Mouse (Mus musculus): ENCODE data around the gene Clpb.

Clpb gene

DNA sequence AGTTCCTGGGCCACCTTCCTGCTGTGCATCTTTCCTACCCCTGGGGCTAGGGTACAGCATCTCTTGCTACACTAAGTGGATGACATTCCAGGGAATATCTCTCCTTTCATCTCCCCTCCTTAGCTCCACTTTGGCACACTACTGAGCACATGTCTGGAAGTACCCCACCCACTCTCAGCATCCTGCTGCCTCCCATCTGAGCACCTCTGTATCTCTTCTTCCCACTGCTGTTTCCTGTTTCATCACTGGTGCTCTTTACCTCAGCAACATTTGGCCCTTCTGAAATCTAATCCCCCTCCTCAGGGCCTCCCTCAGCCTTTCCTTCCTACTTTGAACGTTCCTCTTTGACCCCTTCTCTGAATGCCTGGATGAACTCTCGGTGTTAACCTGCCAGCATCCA lies 63.5 kb downstream of the Clpb start:
- no peak for DNase-seq

DNA sequence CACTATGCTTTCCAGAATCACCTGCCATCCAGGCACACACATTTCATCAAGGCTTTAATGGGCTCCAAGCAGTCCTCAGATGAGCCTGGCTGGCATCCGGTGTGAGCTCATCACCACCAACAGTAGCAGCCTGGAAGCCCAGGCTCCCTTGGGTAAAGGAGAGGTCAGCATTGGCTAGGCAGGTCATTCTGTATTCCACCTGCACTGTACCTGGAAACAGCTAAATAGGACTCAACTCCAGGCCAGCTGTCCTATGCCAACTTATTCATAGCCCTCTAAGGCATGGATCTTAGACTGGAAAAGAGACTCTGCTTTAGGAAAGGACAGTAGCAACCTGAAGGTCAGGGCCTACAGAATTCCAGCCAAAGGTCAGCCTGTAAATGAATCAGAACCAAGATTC lies 68.7 kb downstream of the Clpb start:
- DNase-seq: no peak

DNA sequence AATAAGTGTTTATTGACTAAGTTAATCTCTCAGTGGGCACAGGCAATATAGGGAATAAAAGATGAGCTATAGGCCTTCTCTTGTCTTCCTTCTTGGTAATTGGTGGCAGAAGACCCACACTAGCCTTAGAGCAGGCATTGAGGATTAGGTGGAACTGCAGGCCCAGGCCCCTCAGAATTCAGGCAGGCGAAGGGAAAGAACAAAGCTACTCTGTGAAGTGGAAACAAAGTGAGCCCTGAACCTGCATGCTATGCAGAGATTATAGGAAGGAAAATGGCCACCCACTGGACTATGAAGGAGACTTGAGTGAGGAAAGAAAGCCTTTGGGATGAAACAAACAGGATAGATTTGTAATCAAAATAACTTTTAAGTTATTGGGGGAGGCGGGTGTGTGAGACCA lies 69.6 kb downstream of the Clpb start:
- DNase-seq: no peak

- DNase-seq: no peak
Observed at GRCm38 (mm10) chr7:101735297-101735696, 71.9 kb downstream of the Clpb start.

DNA sequence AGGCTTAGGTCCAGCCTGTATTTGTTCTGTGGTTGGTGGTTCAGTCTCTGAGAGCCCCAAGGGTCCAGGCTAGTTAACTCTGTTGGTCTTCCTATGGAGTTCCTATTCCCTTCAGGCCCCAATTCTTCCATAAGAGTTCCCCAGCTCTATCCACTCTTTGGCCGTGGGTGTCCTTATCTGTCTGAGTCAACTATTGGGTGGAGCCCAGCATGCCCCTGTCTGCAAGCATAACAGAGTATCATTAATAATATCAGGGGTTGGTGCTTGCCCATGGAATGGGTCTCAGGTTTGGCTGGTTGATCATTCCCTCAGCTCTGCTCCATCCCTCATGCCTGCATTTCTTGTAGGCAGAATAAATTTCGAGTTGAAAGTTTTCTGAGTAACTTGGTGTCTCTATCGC lies 74.3 kb downstream of the Clpb start:
- DNase-seq: no peak

DNA sequence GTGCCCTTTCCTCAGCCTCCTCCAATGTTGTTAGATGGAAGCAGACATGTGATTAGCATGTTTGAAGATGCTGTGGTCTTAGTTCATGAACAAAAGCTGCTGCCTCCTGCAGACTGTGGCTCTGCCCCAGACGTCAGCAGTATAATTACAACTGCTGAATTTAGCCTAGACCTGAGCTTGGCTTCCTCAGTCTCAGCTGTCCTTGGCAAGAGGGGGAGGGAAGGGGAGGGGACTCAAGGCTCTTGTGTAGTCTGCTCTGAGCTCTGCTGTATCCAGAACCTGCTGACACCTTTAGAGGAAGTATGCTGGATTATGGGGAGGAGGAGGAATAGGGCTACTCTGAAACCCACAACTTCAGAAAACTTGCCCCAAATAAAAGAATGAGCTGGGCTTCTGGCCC lies 76.2 kb downstream of the Clpb start:
- DNase-seq: no peak

GRCm38 (mm10) chr7:101743487-101743886 lies 80.1 kb downstream of the Clpb start:
- DNase-seq: no peak

GRCm38 (mm10) chr7:101746559-101747334 lies 83.3 kb downstream of the Clpb start:
- DNase-seq: no peak

- no peak for DNase-seq
Observed at GRCm38 (mm10) chr7:101750268-101750667, 86.8 kb downstream of the Clpb start.

DNA sequence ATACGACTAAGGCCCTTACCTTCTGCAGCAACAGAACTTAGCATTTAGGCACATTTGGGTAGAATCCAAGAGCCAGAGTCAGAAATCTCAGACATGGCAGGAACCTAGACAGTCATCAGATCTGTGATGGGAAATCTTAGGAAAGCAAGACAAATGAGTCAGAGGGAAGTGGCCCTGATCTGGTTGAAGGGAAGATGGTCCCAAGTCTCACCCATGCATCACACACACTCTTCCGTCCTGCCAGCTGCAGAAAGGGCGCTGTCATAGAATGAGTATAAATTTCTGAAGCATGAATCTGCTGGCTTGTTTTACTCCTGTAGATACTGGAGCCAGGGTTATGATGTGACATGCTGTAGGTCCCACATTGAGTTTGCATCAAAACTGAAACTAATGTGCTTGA lies 88.9 kb downstream of the Clpb start:
- no peak for DNase-seq

- no peak for DNase-seq
Observed at GRCm38 (mm10) chr7:101753492-101753891, 90.1 kb downstream of the Clpb start.

- DNase-seq: no peak
Observed at GRCm38 (mm10) chr7:101754416-101754815, 91.0 kb downstream of the Clpb start.

DNA sequence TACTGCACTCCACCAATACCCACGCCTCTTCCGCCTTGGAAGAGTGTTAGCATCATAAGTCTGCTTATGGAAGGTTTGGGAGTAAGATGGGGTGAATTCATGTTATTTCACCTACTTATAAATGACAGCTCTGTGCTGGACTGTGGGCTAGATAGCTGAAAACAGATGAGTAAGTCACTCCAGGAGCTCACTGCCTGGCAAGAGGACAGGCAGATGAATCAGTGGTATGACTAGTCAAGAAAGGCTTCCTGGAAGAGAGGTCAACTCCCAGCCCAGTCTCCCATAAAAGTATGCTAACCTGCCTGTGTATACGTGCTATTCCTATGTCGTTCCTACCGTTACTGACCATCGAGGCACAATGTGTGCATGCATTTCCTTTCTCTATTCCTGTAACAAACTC lies 91.9 kb downstream of the Clpb start:
- DNase-seq: no peak

DNA sequence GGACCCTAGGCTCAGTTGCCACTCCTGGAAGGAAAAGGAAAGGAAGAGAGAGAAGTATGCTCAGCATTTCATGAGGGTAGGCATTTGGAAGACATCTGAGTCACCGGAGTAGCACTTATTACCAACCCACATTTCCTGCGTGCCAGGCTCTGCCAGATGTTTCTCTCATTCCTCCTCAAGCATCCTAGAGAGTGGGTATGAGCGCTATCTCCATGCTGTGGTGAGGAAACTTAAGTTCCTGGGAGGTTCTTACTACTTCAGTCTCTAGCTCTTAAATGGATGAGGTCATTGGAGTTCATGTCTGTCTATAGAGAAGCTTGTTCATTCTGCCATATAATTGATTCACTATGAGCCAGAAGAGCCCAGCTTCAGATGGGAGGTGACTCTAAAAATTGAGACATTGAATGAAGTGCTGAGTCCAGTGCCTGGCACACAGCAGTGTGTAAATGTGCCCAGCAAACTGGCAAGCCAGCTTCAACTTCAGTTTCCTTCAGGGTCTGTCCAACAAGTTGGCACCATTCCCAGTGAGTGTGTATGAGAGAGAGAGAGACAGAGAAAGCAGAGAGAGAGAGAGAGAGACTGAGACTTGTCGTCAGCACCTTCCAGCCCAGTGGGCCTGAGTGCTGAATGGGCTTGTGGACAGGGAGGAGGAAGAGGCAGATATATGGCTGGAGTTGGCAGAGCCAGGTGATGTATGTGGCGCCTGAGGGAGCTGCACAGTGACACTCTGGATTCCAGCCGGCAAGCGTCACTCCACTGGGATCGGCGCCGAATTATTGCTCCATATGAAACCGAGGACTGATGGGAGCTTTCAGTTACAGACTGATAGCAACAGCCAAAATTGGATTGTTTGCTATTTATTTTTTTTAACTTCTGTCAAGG lies 98.7 kb downstream of the Clpb start:
- DNase-seq: no peak

DNA sequence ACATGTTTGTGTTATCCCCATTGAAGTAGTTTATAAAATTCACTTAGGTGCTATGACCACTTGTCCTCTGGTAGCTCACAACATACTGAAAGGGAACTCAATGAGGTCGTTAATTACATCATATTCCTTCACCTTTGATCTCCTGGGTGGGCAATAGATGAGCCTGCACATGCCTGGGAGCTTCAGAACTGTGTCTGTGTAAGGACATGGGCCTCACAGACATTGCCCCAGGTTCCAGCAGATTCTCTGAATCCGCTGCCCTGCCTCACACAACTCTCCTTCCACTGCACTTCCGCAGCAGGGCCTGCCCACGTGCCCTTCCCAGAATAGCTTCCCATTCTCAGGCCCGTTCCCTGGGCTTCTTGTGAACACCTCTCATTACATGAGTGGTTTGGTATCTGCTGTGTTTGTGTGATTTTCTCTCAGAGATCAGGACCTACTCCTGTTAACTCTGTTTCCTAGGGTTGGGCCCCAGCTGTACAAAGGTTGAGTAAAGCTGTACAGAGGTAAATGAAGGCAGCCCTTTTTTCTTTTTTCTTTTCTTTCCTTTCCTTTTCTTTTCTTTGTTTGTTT lies 104.0 kb downstream of the Clpb start:
- no peak for DNase-seq

- no peak for DNase-seq
Observed at GRCm38 (mm10) chr7:101770051-101770450, 106.6 kb downstream of the Clpb start.

DNA sequence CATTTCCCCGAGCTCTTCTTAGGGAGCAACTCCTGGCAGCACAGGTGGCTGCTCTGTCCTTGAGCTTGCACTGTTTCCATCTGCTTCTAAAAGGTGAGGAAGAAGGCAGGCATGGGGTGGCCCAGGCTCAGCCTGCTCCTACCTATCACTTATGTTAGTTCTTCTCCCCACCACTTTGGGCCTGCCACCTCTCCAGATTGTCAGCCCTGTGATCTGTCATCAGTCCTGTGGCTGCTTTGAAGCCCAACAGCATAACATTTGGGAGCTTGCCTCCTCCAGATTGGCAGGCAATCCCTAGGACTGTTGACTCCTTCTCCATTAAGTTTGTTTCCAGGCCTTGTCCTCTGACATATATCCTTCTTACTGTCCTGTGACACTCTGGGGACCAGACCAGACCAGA lies 108.2 kb downstream of the Clpb start:
- no peak for DNase-seq

GRCm38 (mm10) chr7:101772687-101773086 lies 109.3 kb downstream of the Clpb start:
- no peak for DNase-seq

- DNase-seq: no peak
Observed at GRCm38 (mm10) chr7:101777053-101777452, 113.6 kb downstream of the Clpb start.

DNA sequence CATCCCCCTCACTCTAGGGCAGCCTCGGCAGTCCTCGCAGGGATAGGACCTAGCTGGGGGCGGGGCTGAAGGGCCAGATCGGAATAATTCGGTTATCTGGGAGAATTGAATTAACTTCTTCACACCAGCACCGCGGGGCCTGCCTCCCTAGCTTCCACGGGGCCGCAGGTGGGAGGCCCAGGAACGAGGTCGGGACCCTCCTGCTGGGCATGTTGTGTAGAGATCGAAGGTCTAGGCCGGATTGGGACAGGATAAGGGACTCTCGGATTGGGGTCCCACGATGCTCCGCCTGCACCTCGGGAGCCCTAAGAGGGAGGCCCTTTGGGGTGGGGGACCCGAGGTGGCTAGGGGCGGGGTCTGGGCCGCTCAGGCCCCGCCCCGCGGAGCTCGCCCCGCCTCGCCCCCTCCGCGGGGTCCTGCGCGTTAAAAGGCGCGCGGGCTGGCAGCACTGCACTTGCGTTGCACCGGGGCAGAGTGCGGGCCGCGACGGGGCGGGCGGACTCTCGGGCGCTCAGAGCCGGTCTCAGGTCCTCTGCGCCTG lies 154.5 kb downstream of the Clpb start, which contains the start of gene Phox2a:
TSS of gene Phox2a (plus strand) at position 453 of the 541 bp plus-strand sequence.
- DNase-seq: no peak

DNA sequence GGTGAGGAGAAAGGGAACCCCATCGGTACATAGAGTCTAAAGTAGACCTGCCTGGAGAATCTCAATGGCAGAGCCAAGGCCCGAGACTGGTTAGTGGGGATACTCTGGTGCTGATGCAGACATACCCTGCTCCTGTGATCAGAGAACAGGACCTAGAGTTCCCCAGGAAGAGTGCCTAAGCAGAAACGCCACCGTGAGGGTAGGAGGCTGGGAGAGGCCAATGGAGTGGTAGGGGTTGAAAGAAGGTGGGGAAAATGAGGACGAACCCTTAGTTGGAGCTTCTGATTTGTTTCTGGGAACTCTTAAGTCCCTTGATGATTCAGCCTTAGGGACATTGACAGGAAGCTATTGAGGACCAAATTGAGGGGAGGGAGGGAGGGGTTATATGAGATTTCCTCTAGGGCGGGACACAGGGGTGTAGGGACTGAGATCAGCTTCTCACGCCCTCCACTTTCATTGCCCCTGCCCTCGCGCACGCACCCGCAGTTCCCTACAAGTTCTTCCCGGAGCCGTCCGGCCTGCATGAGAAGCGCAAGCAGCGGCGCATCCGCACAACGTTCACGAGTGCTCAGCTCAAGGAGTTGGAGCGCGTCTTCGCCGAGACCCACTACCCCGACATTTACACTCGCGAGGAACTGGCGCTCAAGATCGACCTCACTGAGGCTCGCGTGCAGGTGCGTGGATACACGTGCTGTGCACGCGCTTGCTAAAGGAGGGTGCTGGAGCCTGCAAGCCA lies 157.0 kb downstream of the Clpb start:
- no peak for DNase-seq
